ENCODE assay signal across 35 mouse cellular contexts in genomic region chr3:88121164-88122131, GRCm38 (mm10). TPM values are rescaled to one million over a fixed set of nuclear protein-coding genes. Genes with fewer than 3 reads are reported as not detected.
DNase-seq lines count a peak whose midpoint lies in the region; ATAC-seq and TF ChIP-seq lines count a peak whose summit lies in the region.
"Had no signal": no experiment of that assay in that cellular context is flagged by ENCODE, and none has a peak within 500 bp of the region (broad histone marks: within the 10 kb centered on the region; RNA-seq: fewer than 3 reads in every experiment).

No protein-coding gene starts in this region.

- H3K27ac ChIP-seq in heart, embryonic 12.5 days (ENCODE audit: poor library complexity, severe bottlenecking): peak overlapping the region; percentile 88
- H3K27ac ChIP-seq in heart, adult 2 months: no peak overlapping the region
- H3K27ac ChIP-seq in heart, postnatal 0 days (ENCODE audit: low read depth): peak overlapping the region; percentile 64
- H3K27ac ChIP-seq: intestine, embryonic 15.5 days; limb, embryonic 10.5 days; limb, embryonic 15.5 days; liver, embryonic 15.5 days; neural tube, embryonic 13.5 days had no signal

- peaks cover 35% of the 10 kb centered on the region for H3K36me3 ChIP-seq in heart, embryonic 12.5 days
- no peaks in the 10 kb centered on the region for H3K36me3 ChIP-seq in heart, adult 2 months (ENCODE audit: control insufficient read depth, insufficient read depth, low read length)
- peaks cover 35% of the 10 kb centered on the region for H3K36me3 ChIP-seq in heart, postnatal 0 days (replicated peaks; ENCODE audit: control insufficient read depth, insufficient read depth, low read length)

- TF ChIP-seq EP300 in heart, adult 2 months (IDR thresholded peaks at IDR 0.05; ENCODE audit: insufficient read depth, low read depth, low read length): no peak
- TF ChIP-seq EP300 in heart, postnatal 0 days (IDR thresholded peaks at IDR 0.05; ENCODE audit: low read depth): peak; percentile 22; the same call in 1 of the 2 replicates

- ATAC-seq in heart, embryonic 12.5 days (ENCODE audit: insufficient number of reproducible peaks, low FRiP score): peak; percentile 60
- peak; percentile 57 for ATAC-seq in heart, postnatal 0 days (ENCODE audit: insufficient read depth, low read depth)
- ATAC-seq: CD4-positive, CD25-positive, alpha-beta regulatory T cell, adult 4 months; forebrain, embryonic 16.5 days; hindbrain, embryonic 16.5 days; intestine, embryonic 15.5 days had no signal

- H3K4me2 ChIP-seq in heart, embryonic 12.5 days: no peak overlapping the region; the same call in 1 of the 2 replicates
- H3K4me2 ChIP-seq in heart, postnatal 0 days (ENCODE audit: low read depth, low read length): no peak overlapping the region
- H3K4me2 ChIP-seq: intestine, embryonic 15.5 days; limb, embryonic 15.5 days; liver, embryonic 15.5 days; midbrain, embryonic 11.5 days; neural tube, embryonic 13.5 days had no signal

- no peak overlapping the region for H3K4me3 ChIP-seq in heart, embryonic 12.5 days
- H3K4me3 ChIP-seq in heart, adult 2 months: no peak overlapping the region
- H3K4me3 ChIP-seq in heart, postnatal 0 days (ENCODE audit: low read depth, low read length): no peak overlapping the region
- H3K4me3 ChIP-seq: erythroblast, embryonic 14.5 days; intestine, embryonic 15.5 days; limb, embryonic 10.5 days; limb, embryonic 15.5 days; liver, embryonic 15.5 days; neural tube, embryonic 13.5 days had no signal

- H3K27me3 ChIP-seq in heart, embryonic 12.5 days (replicated peaks): no peaks in the 10 kb centered on the region
- H3K27me3 ChIP-seq in heart, adult 2 months (ENCODE audit: control insufficient read depth, insufficient read depth, low read length): no peaks in the 10 kb centered on the region
- H3K27me3 ChIP-seq in heart, postnatal 0 days (ENCODE audit: control insufficient read depth, insufficient read depth, low read length): no peaks in the 10 kb centered on the region
- H3K27me3 ChIP-seq: intestine, embryonic 15.5 days; limb, embryonic 15.5 days; liver, embryonic 15.5 days; neural tube, embryonic 13.5 days had no signal

- 35% methylated on average over 14 of the region's 14 CpGs for WGBS in heart, embryonic 12.5 days
- 66% methylated on average over 14 of the region's 14 CpGs for WGBS in heart, adult 2 months
- WGBS in heart, postnatal 0 days: 38% methylated on average over 14 of the region's 14 CpGs

- H3K79me2 ChIP-seq in heart, adult 2 months (replicated peaks; ENCODE audit: control insufficient read depth, insufficient read depth, low read length): no peaks in the 10 kb centered on the region

- no peaks in the 10 kb centered on the region for H3K9me3 ChIP-seq in heart, embryonic 12.5 days (replicated peaks)
- no peaks in the 10 kb centered on the region for H3K9me3 ChIP-seq in heart, postnatal 0 days (replicated peaks; ENCODE audit: control insufficient read depth, low read length)
- H3K9me3 ChIP-seq: intestine, embryonic 15.5 days; limb, embryonic 10.5 days; limb, embryonic 15.5 days; liver, embryonic 15.5 days; neural tube, embryonic 13.5 days had no signal

- intact Hi-C loops in heart, adult 2 months (cut with DNase I): loop anchor here (10.0 kb wide), 1 partner anchor 53 kb away; no protein-coding TSS in a partner anchor

- peaks cover 42% of the 10 kb centered on the region for H3K4me1 ChIP-seq in heart, embryonic 12.5 days (replicated peaks)
- peaks cover 2% of the 10 kb centered on the region for H3K4me1 ChIP-seq in heart, adult 2 months (ENCODE audit: control insufficient read depth, insufficient read depth, low read length)
- H3K4me1 ChIP-seq in heart, postnatal 0 days (ENCODE audit: control insufficient read depth, insufficient read depth): peaks cover 17% of the 10 kb centered on the region
- H3K4me1 ChIP-seq: intestine, embryonic 15.5 days; limb, embryonic 15.5 days; liver, embryonic 15.5 days; neural tube, embryonic 13.5 days had no signal

- DNase-seq in heart, adult 2 months: no peak
- DNase-seq in heart, postnatal 0 days (ENCODE audit: low spot score): peak; percentile 66
- DNase-seq in heart, adult 18-20 months: no peak
- peak; percentile 43 for DNase-seq in brain, adult 2 months (ENCODE audit: low read depth, low spot score)
- DNase-seq in retina, embryonic 14.5 days (ENCODE audit: low spot score): peak; percentile 18
- DNase-seq in urinary bladder, postnatal 14 days (ENCODE audit: low spot score): no peak
- DNase-seq: adrenal gland, postnatal 14 days; cerebellum, adult 11-12 months; cerebellum, adult 9-11 months; gastrocnemius, postnatal 10 days; kidney, adult 2 months; kidney, postnatal 10 days; layer of hippocampus, postnatal 36 days; lung, postnatal 36 days; right cerebral cortex, postnatal 14 days had no signal

- no peak for TF ChIP-seq POLR2A in heart, adult 2 months (IDR thresholded peaks at IDR 0.05; ENCODE audit: insufficient read depth, low read depth, low read length)

- no peak overlapping the region for H3K9ac ChIP-seq in heart, embryonic 12.5 days
- H3K9ac ChIP-seq in heart, adult 2 months (ENCODE audit: low read depth, low read length): no peak overlapping the region
- no peak overlapping the region for H3K9ac ChIP-seq in heart, postnatal 0 days (replicated peaks; ENCODE audit: low read depth, low read length)
- H3K9ac ChIP-seq: intestine, embryonic 15.5 days; limb, embryonic 15.5 days; liver, embryonic 15.5 days; neural tube, embryonic 13.5 days had no signal

- TF ChIP-seq CTCF in heart, adult 2 months (IDR thresholded peaks at IDR 0.05): no peak
- TF ChIP-seq CTCF in heart, postnatal 0 days (IDR thresholded peaks at IDR 0.05; ENCODE audit: low read depth): no peak

RNA-seq across cellular contexts. Expression of gene Mef2d, which starts 20.7 kb away (rescaled TPM):
- polyA plus RNA-seq in heart, embryonic 12.5 days (2016; fragmentation: Nextera tagmentation; extraction: Ambion mirVana): 53.5 and 56.6 TPM in 2 replicates
- 100 to 1,000 TPM; 118 to 129 TPM for total RNA-seq in heart, adult 2 months (2021)
- polyA plus RNA-seq in heart, adult 2 months (2012; rRNA removed): 119 and 122 TPM in 2 replicates
- total RNA-seq in heart, postnatal 0 days (2014; rRNA removed; ENCODE audit: low replicate concordance): 70.8 and 75.8 TPM in 2 replicates
- polyA plus RNA-seq in heart, postnatal 0 days (2015; fragmentation: Nextera tagmentation; extraction: Ambion mirVana): 30.0 and 30.8 TPM in 2 replicates
- total RNA-seq in heart, adult 18-20 months (2021): 100 to 1,000 TPM; 120 TPM

RNA-seq across cellular contexts. Expression of gene Iqgap3, which starts 39.7 kb away (rescaled TPM):
- 32.3 and 36.8 TPM in 2 replicates for polyA plus RNA-seq in heart, embryonic 12.5 days (2016; fragmentation: Nextera tagmentation; extraction: Ambion mirVana)
- total RNA-seq in heart, adult 2 months (2021): under 1 TPM; 0.21 to 0.45 TPM
- polyA plus RNA-seq in heart, adult 2 months (2012; rRNA removed): 0.64 and 1.1 TPM in 2 replicates
- 35.3 and 68.3 TPM in 2 replicates for total RNA-seq in heart, postnatal 0 days (2014; rRNA removed; ENCODE audit: low replicate concordance)
- 5.4 and 6.8 TPM in 2 replicates for polyA plus RNA-seq in heart, postnatal 0 days (2015; fragmentation: Nextera tagmentation; extraction: Ambion mirVana)
- under 1 TPM; 0.39 to 0.69 TPM for total RNA-seq in heart, adult 18-20 months (2021)

RNA-seq across cellular contexts. Expression of gene Ttc24, which starts 43.3 kb away (rescaled TPM):
- not detected in 2 replicates for polyA plus RNA-seq in heart, embryonic 12.5 days (2016; fragmentation: Nextera tagmentation; extraction: Ambion mirVana)
- not detected for total RNA-seq in heart, adult 2 months (2021)
- polyA plus RNA-seq in heart, adult 2 months (2012; rRNA removed): 0.29 TPM in 1 of 2 replicates, not detected in the other
- total RNA-seq in heart, postnatal 0 days (2014; rRNA removed; ENCODE audit: low replicate concordance): not detected in 2 replicates
- not detected in 2 replicates for polyA plus RNA-seq in heart, postnatal 0 days (2015; fragmentation: Nextera tagmentation; extraction: Ambion mirVana)
- not detected for total RNA-seq in heart, adult 18-20 months (2021)
- total RNA-seq: adrenal gland, postnatal 14 days; common myeloid progenitor, adult 5-6 weeks; gastrocnemius, postnatal 10 days; layer of hippocampus, postnatal 36 days; megakaryocyte, adult 5-6 weeks; midbrain, postnatal 0 days had no signal
- polyA plus RNA-seq: CD4-positive, CD25-positive, alpha-beta regulatory T cell, adult 4 months; erythroblast, embryonic 14.5 days; forebrain, embryonic 11.5 days; forebrain, embryonic 16.5 days; hindbrain, embryonic 11.5 days; hindbrain, embryonic 16.5 days; intestine, embryonic 15.5 days; kidney, adult 2 months; large intestine, adult 2 months; limb, embryonic 10.5 days; limb, embryonic 15.5 days; liver, embryonic 15.5 days; lung, embryonic 16.5 days; midbrain, embryonic 11.5 days; midbrain, postnatal 0 days; neural tube, embryonic 13.5 days; small intestine, adult 2 months; stomach, embryonic 14.5 days had no signal

Comparison
In these comparisons a context has a peak if more than half of its experiments do, and no peak if none do; other contexts are left out.
1. DNase-seq: peak in heart, postnatal 0 days (single experiment), brain, adult 2 months (single experiment) and retina, embryonic 14.5 days (single experiment); none in heart, adult 2 months (0 of 2), heart, adult 18-20 months (0 of 2) and urinary bladder, postnatal 14 days (single experiment).
2. RNA of gene Iqgap3, which starts 39.7 kb away (total RNA-seq): 35.3 to 68.3 TPM in heart, postnatal 0 days; 0.39 to 0.69 TPM in heart, adult 18-20 months and 0.21 to 0.45 TPM in heart, adult 2 months; every median in the first group is over 10 times any median in the second.